ENCODE assay signal across 11 mouse cellular contexts in the genomic region with DNA sequence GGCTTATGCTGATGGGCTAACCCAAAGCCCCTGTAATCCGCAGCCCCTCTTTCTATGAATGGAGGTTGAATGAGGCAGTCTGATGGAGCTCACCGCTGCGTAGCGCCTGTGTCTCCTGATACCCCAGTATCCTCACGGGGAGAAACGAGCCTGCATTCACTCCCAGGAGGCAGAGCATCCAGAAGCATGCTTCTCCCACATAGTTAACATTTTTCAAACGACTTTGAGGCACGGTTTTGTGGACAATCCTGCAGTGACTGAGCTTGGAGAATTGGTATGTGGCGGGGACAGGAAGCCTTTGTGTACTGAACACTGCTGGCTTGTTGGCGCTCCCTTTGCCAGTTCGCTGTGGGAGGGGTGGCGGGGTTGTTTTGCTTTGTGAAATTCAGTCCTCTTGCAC. TPM values are rescaled to one million over a fixed set of nuclear protein-coding genes. Genes with fewer than 3 reads are reported as not detected.
DNase-seq lines count a peak whose midpoint lies in the region; ATAC-seq lines count a peak whose summit lies in the region.
"Had no signal": no experiment of that assay in that cellular context is flagged by ENCODE, and none has a peak within 500 bp of the region (broad histone marks: within the 10 kb centered on the region; RNA-seq: fewer than 3 reads in every experiment).

No protein-coding gene starts in this region.

- 0 out of 2 replicates have a peak, but pooled peaks cover 7% of the 10 kb centered on the region for H3K4me1 ChIP-seq in limb, embryonic 13.5 days

- H3K4me3 ChIP-seq in limb, embryonic 13.5 days: no peak overlapping the region

- peaks cover 4% of the 10 kb centered on the region; the same call in 1 of the 2 replicates for H3K27me3 ChIP-seq in limb, embryonic 13.5 days

- 26% methylated on average over 12 of the region's 12 CpGs for whole genome bisulfite sequencing in limb, embryonic 13.5 days

- no peak overlapping the region for H3K9ac ChIP-seq in limb, embryonic 13.5 days

- H3K9me3 ChIP-seq in limb, embryonic 13.5 days: no peaks in the 10 kb centered on the region

- no peaks in the 10 kb centered on the region for H3K36me3 ChIP-seq in limb, embryonic 13.5 days

- ATAC-seq in limb, embryonic 13.5 days (ENCODE audit: low FRiP score, low read depth): no peak

- DNase-seq in cerebellum, adult 11-12 months: peak; percentile 19
- DNase-seq in cerebellum, postnatal 36 days: no peak
- DNase-seq in right cerebral cortex, adult 18-20 months: peak; percentile 54
- DNase-seq in right cerebral cortex, postnatal 14 days: no peak
- DNase-seq in thymus, postnatal 36 days: no peak
- no peak for DNase-seq in gastrocnemius, postnatal 4 days (ENCODE audit: low spot score in 2 of 2)
- DNase-seq in gastrocnemius, adult 8-10 months (ENCODE audit: low spot score in 2 of 2): no peak

- H3K27ac ChIP-seq in limb, embryonic 13.5 days: no peak overlapping the region

- H3K4me2 ChIP-seq in limb, embryonic 13.5 days (replicated peaks): peak overlapping the region; percentile 30

RNA-seq across cellular contexts. Expression of a gene that starts 55.2 kb away (rescaled TPM):
- 0.50 and 0.56 TPM in 2 replicates for polyA plus RNA-seq in limb, embryonic 13.5 days (2015; fragmentation: Nextera tagmentation; extraction: Ambion mirVana)
- total RNA-seq in gastrocnemius, postnatal 4 days (2021): not detected
- not detected for total RNA-seq in gastrocnemius, adult 8-10 months (2022)
- total RNA-seq: liver, adult 2 months had no signal
- polyA plus RNA-seq: cortical plate, adult 2 months; heart, postnatal 0 days; liver, adult 2 months had no signal

Comparison
In these comparisons a context has a peak if more than half of its experiments do, and no peak if none do; other contexts are left out.
1. DNase-seq: peak in cerebellum, adult 11-12 months (single experiment) and right cerebral cortex, adult 18-20 months (single experiment); none in cerebellum, postnatal 36 days (0 of 2), right cerebral cortex, postnatal 14 days (single experiment), thymus, postnatal 36 days (0 of 2), gastrocnemius, postnatal 4 days (0 of 2) and gastrocnemius, adult 8-10 months (0 of 2).